ENCODE assay signal across 11 mouse cellular contexts in genomic region chr16:88823736-88824135, GRCm38 (mm10). TPM values are rescaled to one million over a fixed set of nuclear protein-coding genes. Genes with fewer than 3 reads are reported as not detected.
DNase-seq lines count a peak whose midpoint lies in the region; TF ChIP-seq lines count a peak whose summit lies in the region.
"Had no signal": no experiment of that assay in that cellular context is flagged by ENCODE, and none has a peak within 500 bp of the region (broad histone marks: within the 10 kb centered on the region; RNA-seq: fewer than 3 reads in every experiment).

No protein-coding gene starts in this region.

- TF ChIP-seq CTCF in cerebellum, adult 2 months (IDR thresholded peaks at IDR 0.05; ENCODE audit: borderline replicate concordance, insufficient read depth, low read depth, low read length), result peak; percentile 37; the same call in 1 of the 2 replicates
- TF ChIP-seq CTCF in layer of hippocampus, adult 2 months (conservative IDR thresholded peaks at IDR 0.05), result peak; percentile 79
- TF ChIP-seq CTCF in E14TG2a.4 (conservative IDR thresholded peaks at IDR 0.05; ENCODE audit: low read length), result peak; percentile 65

- WGBS in cerebellum, adult 2 months, result 89% methylated on average over 3 of the region's 3 CpGs

- TF ChIP-seq POLR2A in cerebellum, adult 2 months (IDR thresholded peaks at IDR 0.05; ENCODE audit: borderline replicate concordance, insufficient read depth, low read length), result no peak

- no peaks in the 10 kb centered on the region for H3K36me3 ChIP-seq in E14TG2a.4 (ENCODE audit: insufficient read depth, low read length)
- H3K36me3 ChIP-seq: intestine, embryonic 15.5 days had no signal

- H3K9me3 ChIP-seq in E14TG2a.4 (ENCODE audit: low read length), result no peaks in the 10 kb centered on the region
- H3K9me3 ChIP-seq: intestine, embryonic 15.5 days had no signal

- H3K4me1 ChIP-seq in cerebellum, adult 2 months (ENCODE audit: control insufficient read depth, insufficient read depth, low read length), result no peaks in the 10 kb centered on the region
- H3K4me1 ChIP-seq in E14TG2a.4 (replicated peaks; ENCODE audit: low read depth, low read length), result 0 out of 2 replicates have a peak, but pooled peaks cover 2% of the 10 kb centered on the region
- H3K4me1 ChIP-seq: intestine, embryonic 15.5 days had no signal

- no peaks in the 10 kb centered on the region for H3K27me3 ChIP-seq in cerebellum, adult 2 months (ENCODE audit: control insufficient read depth, insufficient read depth, low read length)
- no peaks in the 10 kb centered on the region for H3K27me3 ChIP-seq in E14TG2a.4 (ENCODE audit: insufficient read depth, low read length)
- H3K27me3 ChIP-seq: CH12.LX; intestine, embryonic 15.5 days had no signal

- no peak overlapping the region for H3K27ac ChIP-seq in cerebellum, adult 2 months (ENCODE audit: insufficient read depth, low read length)
- H3K27ac ChIP-seq in layer of hippocampus, adult 2 months, result no peak overlapping the region
- H3K27ac ChIP-seq: intestine, embryonic 15.5 days had no signal

- peak in 1 of 2 experiments; percentile 19 for DNase-seq in cerebellum, adult 2 months
- DNase-seq in cerebellum, adult 11-12 months, result no peak
- peak; percentile 7 to 19 for DNase-seq in layer of hippocampus, adult 2 months (ENCODE audit: low spot score in 2 of 2)
- no peak for DNase-seq in layer of hippocampus, adult 9-11 months
- peak; percentile 45 for DNase-seq in forelimb bud, embryonic 11.5 days (ENCODE audit: low read depth, low spot score)
- no peak for DNase-seq in B cell, adult 2 months
- DNase-seq in ovary, postnatal 14 days (ENCODE audit: low spot score), result no peak

- no peak overlapping the region for H3K4me3 ChIP-seq in cerebellum, adult 2 months (replicated peaks; ENCODE audit: insufficient read depth, low read depth, low read length)
- no peak overlapping the region for H3K4me3 ChIP-seq in layer of hippocampus, adult 2 months
- H3K4me3 ChIP-seq in E14TG2a.4 (replicated peaks; ENCODE audit: low read length), result no peak overlapping the region
- H3K4me3 ChIP-seq: intestine, embryonic 15.5 days had no signal

RNA-seq across cellular contexts. Expression of gene Krtap14, which starts 2.2 kb away (rescaled TPM):
- not detected in 2 replicates for polyA plus RNA-seq in cerebellum, adult 2 months (2012; rRNA removed)
- not detected for total RNA-seq in layer of hippocampus, adult 2 months (2021)
- total RNA-seq: CH12.LX; monocyte, adult 5-6 weeks had no signal
- polyA plus RNA-seq: intestine, embryonic 15.5 days had no signal

RNA-seq across cellular contexts. Expression of gene Krtap15, which starts 3.7 kb away (rescaled TPM):
- not detected in 2 replicates for polyA plus RNA-seq in cerebellum, adult 2 months (2012; rRNA removed)
- total RNA-seq in layer of hippocampus, adult 2 months (2021), result not detected
- total RNA-seq: CH12.LX; monocyte, adult 5-6 weeks had no signal
- polyA plus RNA-seq: intestine, embryonic 15.5 days had no signal

RNA-seq across cellular contexts. Expression of gene Gm20741, which starts 11.7 kb away (rescaled TPM):
- polyA plus RNA-seq in cerebellum, adult 2 months (2012; rRNA removed), result not detected in 2 replicates
- not detected for total RNA-seq in layer of hippocampus, adult 2 months (2021)
- total RNA-seq: CH12.LX; monocyte, adult 5-6 weeks had no signal
- polyA plus RNA-seq: intestine, embryonic 15.5 days had no signal

RNA-seq across cellular contexts. Expression of gene Krtap19-1, which starts 45.5 kb away (rescaled TPM):
- not detected in 2 replicates for polyA plus RNA-seq in cerebellum, adult 2 months (2012; rRNA removed)
- total RNA-seq in layer of hippocampus, adult 2 months (2021), result not detected
- total RNA-seq: CH12.LX; monocyte, adult 5-6 weeks had no signal
- polyA plus RNA-seq: intestine, embryonic 15.5 days had no signal

RNA-seq across cellular contexts. Expression of gene Gm5965, which starts 46.0 kb away (rescaled TPM):
- polyA plus RNA-seq in cerebellum, adult 2 months (2012; rRNA removed), result not detected in 2 replicates
- not detected for total RNA-seq in layer of hippocampus, adult 2 months (2021)
- total RNA-seq: CH12.LX; monocyte, adult 5-6 weeks had no signal
- polyA plus RNA-seq: intestine, embryonic 15.5 days had no signal

Comparison
In these comparisons a context has a peak if more than half of its experiments do, and no peak if none do; other contexts are left out.
1. DNase-seq: peak in layer of hippocampus, adult 2 months (2 of 2) and forelimb bud, embryonic 11.5 days (single experiment); none in cerebellum, adult 11-12 months (single experiment), layer of hippocampus, adult 9-11 months (single experiment), B cell, adult 2 months (0 of 2) and ovary, postnatal 14 days (single experiment).
2. Peak in every context shown above with its lines, with median percentiles within 50 percentile points of each other: CTCF ChIP-seq.